In genomic region chr13:56939261-56939660, GRCm38 (mm10) we compare ENCODE assay signal across 33 mouse cellular contexts. TPM values are rescaled to one million over a fixed set of nuclear protein-coding genes. Genes with fewer than 3 reads are reported as not detected.
"Had no signal": no experiment of that assay in that cellular context is flagged by ENCODE, and none has a peak within 500 bp of the region (broad histone marks: within the 10 kb centered on the region; RNA-seq: fewer than 3 reads in every experiment).

No protein-coding gene starts in this region.

- DNase-seq: cerebellum, adult 2 months; cerebellum, adult 8-10 months; cerebellum, adult 9-10 months; cerebellum, adult 9-11 months; cerebellum, postnatal 10 days; cerebellum, postnatal 14 days; cerebellum, postnatal 25 days; cerebellum, postnatal 36 days; embryo, embryonic 11 days; gastrocnemius, adult 2 months; gastrocnemius, postnatal 10 days; gastrocnemius, postnatal 14 days; gastrocnemius, postnatal 25 days; gastrocnemius, postnatal 36 days; heart, adult 18-20 months had no signal

- H3K27ac ChIP-seq: embryonic facial prominence, embryonic 10.5 days; embryonic facial prominence, embryonic 12.5 days; embryonic facial prominence, embryonic 13.5 days; embryonic facial prominence, embryonic 15.5 days; forebrain, embryonic 10.5 days; forebrain, embryonic 12.5 days; forebrain, embryonic 13.5 days; forebrain, embryonic 15.5 days; gastrocnemius, adult 2 months had no signal

- H3K4me1 ChIP-seq: embryonic facial prominence, embryonic 12.5 days; embryonic facial prominence, embryonic 13.5 days; embryonic facial prominence, embryonic 15.5 days had no signal

- H3K36me3 ChIP-seq: embryonic facial prominence, embryonic 10.5 days; embryonic facial prominence, embryonic 12.5 days; embryonic facial prominence, embryonic 13.5 days; embryonic facial prominence, embryonic 15.5 days; forebrain, embryonic 10.5 days; forebrain, embryonic 12.5 days; forebrain, embryonic 15.5 days had no signal

- H3K9ac ChIP-seq: embryonic facial prominence, embryonic 12.5 days; embryonic facial prominence, embryonic 13.5 days; embryonic facial prominence, embryonic 15.5 days; forebrain, embryonic 12.5 days; forebrain, embryonic 13.5 days; forebrain, embryonic 15.5 days; forebrain, postnatal 0 days had no signal

- H3K27me3 ChIP-seq: embryonic facial prominence, embryonic 12.5 days; embryonic facial prominence, embryonic 13.5 days; embryonic facial prominence, embryonic 15.5 days; forebrain, embryonic 15.5 days had no signal

- H3K9me3 ChIP-seq: embryonic facial prominence, embryonic 10.5 days; embryonic facial prominence, embryonic 12.5 days; embryonic facial prominence, embryonic 13.5 days; embryonic facial prominence, embryonic 15.5 days; forebrain, embryonic 10.5 days; forebrain, embryonic 12.5 days; forebrain, embryonic 13.5 days; forebrain, embryonic 15.5 days had no signal

- H3K4me3 ChIP-seq: embryonic facial prominence, embryonic 10.5 days; embryonic facial prominence, embryonic 12.5 days; embryonic facial prominence, embryonic 13.5 days; embryonic facial prominence, embryonic 15.5 days; erythroblast, embryonic 14.5 days; forebrain, embryonic 10.5 days; forebrain, embryonic 12.5 days; forebrain, embryonic 13.5 days; forebrain, embryonic 15.5 days; gastrocnemius, adult 2 months had no signal

RNA-seq across cellular contexts. Expression of gene Trpc7, which starts 43.5 kb away (rescaled TPM):
- total RNA-seq: common myeloid progenitor, adult 5-6 weeks; gastrocnemius, adult 18-20 months; gastrocnemius, adult 2 months; gastrocnemius, adult 8-10 months; gastrocnemius, postnatal 10 days; gastrocnemius, postnatal 14 days; gastrocnemius, postnatal 25 days; gastrocnemius, postnatal 36 days; gastrocnemius, postnatal 4 days; granulocyte monocyte progenitor cell, adult 5-6 weeks; heart, adult 18-20 months; heart, adult 8-10 months had no signal
- polyA plus RNA-seq: embryonic facial prominence, embryonic 10.5 days; embryonic facial prominence, embryonic 15.5 days; erythroblast, embryonic 14.5 days; forebrain, embryonic 10.5 days; forebrain, embryonic 11.5 days; gonadal fat pad, adult 2 months had no signal
